In the genomic region with DNA sequence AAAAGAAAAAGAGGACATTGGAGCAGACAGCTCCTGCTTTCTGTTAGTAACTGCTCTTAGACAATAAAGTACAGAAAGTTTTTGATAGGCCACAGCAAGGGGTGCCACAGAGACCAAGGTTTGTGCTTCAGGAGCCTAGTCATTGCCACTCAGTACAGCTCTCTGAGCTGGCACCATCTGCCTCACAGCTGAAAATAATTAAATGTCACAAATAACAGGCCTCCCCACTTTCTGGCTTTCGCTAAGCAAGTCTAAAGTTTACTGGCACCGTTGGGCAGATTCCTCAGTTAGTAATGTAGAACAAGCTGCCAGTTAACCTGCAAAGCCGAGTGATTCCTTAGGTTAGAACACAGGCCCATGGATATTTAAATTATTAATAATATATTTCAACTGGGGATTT, we compare ENCODE assay signal across 14 mouse cellular contexts.
DNase-seq lines count a peak whose midpoint lies in the region; ATAC-seq and TF ChIP-seq lines count a peak whose summit lies in the region.
"Had no signal": no experiment of that assay in that cellular context is flagged by ENCODE, and none has a peak within 500 bp of the region (broad histone marks: within the 10 kb centered on the region; RNA-seq: fewer than 3 reads in every experiment).

No protein-coding gene starts in this region.

- no peaks in the 10 kb centered on the region for H3K27me3 ChIP-seq in midbrain, embryonic 15.5 days (replicated peaks)

- H3K4me3 ChIP-seq in gastrocnemius, adult 2 months: no peak overlapping the region
- H3K4me3 ChIP-seq in midbrain, embryonic 15.5 days: no peak overlapping the region
- H3K4me3 ChIP-seq: layer of hippocampus, adult 2 months; myocyte had no signal

- peak; percentile 16 for DNase-seq in gastrocnemius, adult 2 months
- DNase-seq in gastrocnemius, postnatal 14 days: no peak
- DNase-seq in 3T3-L1 (ENCODE audit: low read depth, low spot score): peak; percentile 87
- DNase-seq in embryo, embryonic 9.5 days (ENCODE audit: extremely low spot score): peak; percentile 9
- DNase-seq in layer of hippocampus, adult 9-11 months: peak; percentile 5
- DNase-seq in left cerebral cortex, postnatal 4 days: no peak
- DNase-seq in urinary bladder, postnatal 36 days (ENCODE audit: low spot score in 2 of 2): no peak
- DNase-seq: B cell, adult 2 months; gastrocnemius, postnatal 36 days; liver had no signal

- no peak overlapping the region for H3K4me2 ChIP-seq in midbrain, embryonic 15.5 days

- no peak for ATAC-seq in midbrain, embryonic 15.5 days (replicated peaks)

- H3K36me3 ChIP-seq in midbrain, embryonic 15.5 days (replicated peaks): no peaks in the 10 kb centered on the region

- 77% methylated on average over 3 of the region's 3 CpGs for WGBS in midbrain, embryonic 15.5 days

- no peaks in the 10 kb centered on the region for H3K4me1 ChIP-seq in midbrain, embryonic 15.5 days

- no peak for TF ChIP-seq CTCF in gastrocnemius, adult 2 months (IDR thresholded peaks at IDR 0.05)

- H3K9ac ChIP-seq in midbrain, embryonic 15.5 days: no peak overlapping the region

- H3K9me3 ChIP-seq in midbrain, embryonic 15.5 days: no peaks in the 10 kb centered on the region

- intact Hi-C loops in gastrocnemius, adult 2 months (cut with DNase I): no loop called here
- intact Hi-C loops in gastrocnemius, postnatal 14 days (cut with DNase I; ENCODE audit: low total_unique reads): no loop called here
- intact Hi-C loops in left cerebral cortex, postnatal 4 days (cut with DNase I): no loop called here

- H3K27ac ChIP-seq in gastrocnemius, adult 2 months: no peak overlapping the region
- H3K27ac ChIP-seq in midbrain, embryonic 15.5 days: no peak overlapping the region
- H3K27ac ChIP-seq: layer of hippocampus, adult 2 months; macrophage had no signal

Comparison
In these comparisons a context has a peak if more than half of its experiments do, and no peak if none do; other contexts are left out.
1. DNase-seq: peak in gastrocnemius, adult 2 months (single experiment), 3T3-L1 (single experiment), embryo, embryonic 9.5 days (single experiment) and layer of hippocampus, adult 9-11 months (single experiment); none in gastrocnemius, postnatal 14 days (single experiment), left cerebral cortex, postnatal 4 days (single experiment) and urinary bladder, postnatal 36 days (0 of 2).